Mouse (Mus musculus) E14TG2a.4 (cell line): ENCODE results near the gene Odf3l2.

Experiments
- CTCF ChIP-seq: conservative IDR thresholded peaks from 2 replicates; pipeline ENCODE4 v1.5.1; 2014; ENCODE audit warnings: low read length
- POU5F1 ChIP-seq: IDR thresholded peaks from 2 replicates; pipeline ENCODE4 v1.6.1; 2014; ENCODE audit warnings: low read length, borderline replicate concordance

- TF ChIP-seq CTCF (no peak), POU5F1 (no peak)
These were observed 37.6 kb downstream of the Odf3l2 start for GRCm38 (mm10) chr10:79607892-79608291.
